Mouse (Mus musculus): ENCODE results near the gene Purb.

DNA sequence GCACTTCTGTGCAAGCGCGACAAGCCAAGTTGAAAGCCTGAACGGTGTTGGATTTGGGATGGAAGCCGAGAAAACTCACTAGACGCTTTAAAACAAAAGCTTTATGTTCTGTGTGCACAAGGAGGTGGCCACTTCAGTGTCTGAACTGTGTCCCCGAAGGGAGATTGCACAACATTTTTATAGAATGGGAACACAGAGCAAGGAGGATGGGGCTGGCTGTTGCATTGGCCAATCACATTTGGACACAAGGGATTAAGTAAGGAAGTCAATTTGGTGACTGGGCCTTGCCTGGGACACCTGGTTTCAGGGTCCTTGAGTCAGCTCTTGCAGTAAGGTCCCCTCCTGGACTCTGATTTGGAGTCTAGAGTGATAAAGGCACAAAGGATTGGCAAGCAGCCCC is 29.0 kb upstream of the Purb start:
- no peak for TF ChIP-seq CTCF (IDR thresholded peaks at IDR 0.05; ENCODE audit: low read depth)
- no peak for TF ChIP-seq EP300 (optimal IDR thresholded peaks at IDR 0.05)
